Mouse (Mus musculus) adrenal gland, adult (tissue): ENCODE measurements at regions not wholly inside any gene's neighbourhood (a gene's known extent, or its start where the extent isn't known, plus 50 kb on each side); places are given as distances from the start of the nearest gene placed in this dataset.

Experiments used
- DNase-seq, 2 experiments: peaks; one replicate each; pipeline ENCODE4 v3.0.0; 2022 to 2023; ENCODE audit warnings: low spot score in 1 of 2; ENCODE audit not compliant: inconsistent age in 2 of 2

- no peak for DNase-seq
These were observed 145.8 kb upstream of the Rad23b start for GRCm38 (mm10) chr4:55203731-55204710.

- peak in 1 of 2 experiments; percentile 55 for DNase-seq
These were observed 143.6 kb upstream of the Rad23b start for GRCm38 (mm10) chr4:55206226-55206625.

- peak; percentile 52 to 84 for DNase-seq
These were observed 142.0 kb upstream of the Rad23b start for GRCm38 (mm10) chr4:55207749-55208385.

GRCm38 (mm10) chr4:55208386-55209345 lies 141.2 kb upstream of the Rad23b start:
- peak; percentile 55 to 81 for DNase-seq

GRCm38 (mm10) chr4:55215425-55216174 lies 134.2 kb upstream of the Rad23b start:
- peak in 1 of 2 experiments; percentile 56 for DNase-seq

- DNase-seq: no peak
These were observed 133.7 kb upstream of the Rad23b start for GRCm38 (mm10) chr4:55216175-55216545.

GRCm38 (mm10) chr4:55225766-55226165 lies 124.1 kb upstream of the Rad23b start:
- DNase-seq: peak in 1 of 2 experiments; percentile 71

- peak in 1 of 2 experiments; percentile 61 for DNase-seq
These were observed 122.4 kb upstream of the Rad23b start for GRCm38 (mm10) chr4:55227394-55227793.

GRCm38 (mm10) chr4:55231522-55231921 lies 118.3 kb upstream of the Rad23b start:
- DNase-seq: peak; percentile 35 to 73

- no peak for DNase-seq
These were observed 112.0 kb upstream of the Rad23b start for GRCm38 (mm10) chr4:55237856-55238255.

- peak; percentile 66 to 92 for DNase-seq
These were observed 109.4 kb upstream of the Rad23b start for GRCm38 (mm10) chr4:55240450-55240849.

GRCm38 (mm10) chr4:55242331-55242730 lies 107.5 kb upstream of the Rad23b start:
- peak; percentile 43 to 78 for DNase-seq

- no peak for DNase-seq
These were observed 106.5 kb upstream of the Rad23b start for GRCm38 (mm10) chr4:55243091-55244058.

GRCm38 (mm10) chr4:55245789-55246188 lies 104.1 kb upstream of the Rad23b start:
- DNase-seq: peak in 1 of 2 experiments; percentile 59

- no peak for DNase-seq
These were observed 99.5 kb upstream of the Rad23b start for GRCm38 (mm10) chr4:55250334-55250733.

- DNase-seq: no peak
These were observed 98.3 kb upstream of the Rad23b start for GRCm38 (mm10) chr4:55251546-55251945.

- DNase-seq: no peak
These were observed 96.1 kb upstream of the Rad23b start for GRCm38 (mm10) chr4:55253769-55254168.

- no peak for DNase-seq
These were observed 77.7 kb upstream of the Rad23b start for GRCm38 (mm10) chr4:55271965-55272630.
